Mouse (Mus musculus) lung, adult 2 months (tissue): ENCODE results near the gene Drd2. TPM values are rescaled to one million over a fixed set of nuclear protein-coding genes. Genes with fewer than 3 reads are reported as not detected.

Experiments
- DNase-seq: peaks from one replicate; pipeline ENCODE4 v3.0.0; 2022
- H3K4me1 ChIP-seq: fragments of 200-500 bp; 2 replicates; pipeline ENCODE4 v1.6.1; 2011; ENCODE audit warnings: low read length; ENCODE audit not compliant: control insufficient read depth, insufficient read depth
- H3K4me3 ChIP-seq: fragments of 200-500 bp; replicated peaks from 2 replicates; pipeline ENCODE3; 2011; ENCODE audit warnings: low read depth, mild to moderate bottlenecking, control low read depth, low read length; ENCODE audit errors: extremely low read depth
- CTCF ChIP-seq: fragments of 200-500 bp; IDR thresholded peaks from 2 replicates; pipeline ENCODE4 v1.5.1; 2011; ENCODE audit warnings: mild to moderate bottlenecking, low read length, control low read depth; ENCODE audit not compliant: insufficient read depth
- POLR2A ChIP-seq: fragments of 200-500 bp; IDR thresholded peaks from 2 replicates; pipeline ENCODE4 v1.6.1; 2011; ENCODE audit warnings: low read depth, mild to moderate bottlenecking, control low read depth, low read length, borderline replicate concordance; ENCODE audit errors: extremely low read depth
- WGBS: fragments of 180-500 bp; shearing (Covaris S2); methylation state at CpG from one replicate; pipeline ENCODE4 v1.1.7; 2018; 5-methylcytosine and 5-hydroxymethylcytosine counted together
- polyA plus RNA-seq: library from polyadenylated mRNA; depleted of rRNA; stranded (reverse); fragments of >200 nt; gene quantifications from 2 replicates; pipeline ENCODE4 v1.2.3, GENCODE M21; 2012

Gene Drd2
- polyA plus RNA-seq, 1 experiment = 0.12 TPM

DNA sequence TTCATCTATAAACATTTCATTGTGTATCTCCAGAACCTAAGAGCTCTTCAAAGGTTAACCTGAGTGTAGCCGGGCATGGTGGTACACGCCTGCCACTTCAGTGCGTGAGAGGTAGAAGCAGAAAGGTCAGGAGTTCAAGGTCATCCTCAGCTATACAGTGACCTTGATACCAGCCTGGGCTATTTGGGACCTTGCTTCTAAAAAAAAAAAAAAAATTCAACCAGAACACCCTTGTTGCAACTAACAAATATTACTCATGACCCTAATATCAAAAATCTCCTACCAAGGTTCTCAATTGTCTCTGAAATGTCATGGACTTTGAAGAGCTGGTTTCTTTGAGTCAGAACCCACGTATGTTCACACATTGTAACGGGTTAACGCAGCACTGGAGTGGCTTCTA is 44.4 kb downstream of the Drd2 start:
- Histone ChIP-seq H3K4me3 (no peak overlapping the region), H3K4me1 (no peaks in the 10 kb centered on the region; the same call in 1 of the 2 replicates)
- DNase-seq = no peak
- WGBS = 57% methylated on average over 6 of the region's 6 CpGs
- no peak for TF ChIP-seq CTCF
- no peak for TF ChIP-seq POLR2A

DNA sequence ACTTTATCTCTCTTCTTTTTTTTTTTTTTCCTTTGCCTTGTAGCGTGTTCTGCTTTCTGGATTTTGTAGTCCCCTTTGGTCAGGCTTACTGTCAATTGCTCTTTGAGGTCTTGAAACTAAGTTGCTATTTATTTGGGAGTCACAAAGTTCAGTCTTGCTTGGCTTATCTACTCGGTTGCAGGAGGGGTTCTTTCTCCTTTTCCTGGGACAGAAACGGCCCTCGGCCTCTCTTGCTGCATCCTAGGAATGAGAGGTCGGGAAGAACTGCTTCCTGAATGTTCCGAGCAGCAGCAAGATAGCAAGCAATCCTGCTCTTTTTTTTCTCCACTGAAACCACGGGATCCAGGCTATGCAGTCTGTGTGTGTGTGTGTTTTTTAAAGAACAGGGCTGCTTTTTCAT is 44.9 kb downstream of the Drd2 start:
- TF ChIP-seq CTCF (no peak), POLR2A (no peak)
- 13% methylated on average over 7 of the region's 7 CpGs for WGBS
- Histone ChIP-seq H3K4me1 (no peaks in the 10 kb centered on the region; the same call in 1 of the 2 replicates), H3K4me3 (no peak overlapping the region)
- DNase-seq = no peak

DNA sequence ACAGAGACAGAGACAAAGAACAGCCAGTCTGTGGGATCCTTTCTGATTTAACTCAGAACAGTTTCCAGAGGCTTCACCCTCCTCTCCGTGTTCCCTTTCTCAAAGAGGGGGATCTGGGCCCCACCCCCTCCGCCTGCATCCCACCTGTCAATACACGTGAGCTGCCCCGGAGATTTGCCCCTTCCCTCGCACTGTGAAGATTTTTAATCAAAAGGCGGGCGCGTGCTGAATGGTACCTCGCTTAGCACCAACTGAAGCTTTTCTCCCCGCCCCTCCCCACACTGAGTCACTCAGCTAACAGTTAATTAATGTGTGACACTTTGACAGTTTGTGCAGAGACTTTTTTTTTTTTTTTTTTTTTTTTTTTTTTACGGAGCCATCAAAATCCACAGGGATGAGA is 45.7 kb downstream of the Drd2 start:
- no peak for TF ChIP-seq POLR2A
- TF ChIP-seq CTCF = no peak
- Histone ChIP-seq H3K4me3 (no peak overlapping the region), H3K4me1 (no peaks in the 10 kb centered on the region; the same call in 1 of the 2 replicates)
- DNase-seq = no peak
- 23% methylated on average over 11 of the region's 11 CpGs for WGBS

DNA sequence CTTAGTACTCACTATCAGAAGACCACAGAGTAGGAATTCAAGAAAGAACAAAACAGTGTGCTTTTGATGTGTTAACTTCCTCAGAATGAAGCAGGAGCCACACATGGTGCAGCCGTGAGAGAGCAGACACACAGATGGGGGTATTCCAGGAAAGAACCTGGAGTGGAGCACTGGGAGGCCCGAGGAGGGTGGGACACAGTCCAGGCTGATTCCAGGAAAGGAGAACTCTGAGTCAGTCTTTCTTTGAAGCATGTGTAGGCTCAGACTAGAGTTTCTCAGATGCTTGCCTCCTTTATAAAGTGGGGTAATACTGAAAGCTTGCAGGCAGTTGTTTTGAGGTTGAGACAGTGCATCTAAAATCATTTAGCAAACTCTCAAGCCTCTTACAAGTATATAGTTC is 51.8 kb downstream of the Drd2 start:
- 35% methylated on average over 2 of the region's 2 CpGs for WGBS
- TF ChIP-seq POLR2A = no peak
- TF ChIP-seq CTCF = no peak
- H3K4me1 ChIP-seq = no peaks in the 10 kb centered on the region
- H3K4me3 ChIP-seq = no peak overlapping the region
- no peak for DNase-seq

DNA sequence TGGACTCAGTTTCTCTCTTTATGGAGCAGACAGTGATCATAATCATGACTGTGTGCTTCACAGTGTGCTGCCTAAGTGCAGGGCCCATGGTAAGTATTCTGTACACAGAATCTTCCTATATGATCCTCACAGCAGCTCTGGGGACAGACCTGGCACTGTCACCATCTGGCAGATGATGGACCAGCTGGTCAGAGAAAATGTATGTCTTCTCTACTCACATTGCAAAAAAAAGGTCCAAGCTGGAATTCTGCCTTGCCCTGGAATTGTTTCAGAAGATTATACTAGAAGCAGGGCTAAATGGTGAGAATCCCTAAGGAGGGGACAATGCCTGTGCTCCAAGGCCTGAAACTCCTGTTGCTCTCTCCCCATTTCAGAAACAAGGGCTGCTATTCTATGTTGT is 55.6 kb downstream of the Drd2 start:
- TF ChIP-seq POLR2A = no peak
- TF ChIP-seq CTCF = no peak
- H3K4me1 ChIP-seq = no peaks in the 10 kb centered on the region
- no peak for DNase-seq
- H3K4me3 ChIP-seq = no peak overlapping the region

DNA sequence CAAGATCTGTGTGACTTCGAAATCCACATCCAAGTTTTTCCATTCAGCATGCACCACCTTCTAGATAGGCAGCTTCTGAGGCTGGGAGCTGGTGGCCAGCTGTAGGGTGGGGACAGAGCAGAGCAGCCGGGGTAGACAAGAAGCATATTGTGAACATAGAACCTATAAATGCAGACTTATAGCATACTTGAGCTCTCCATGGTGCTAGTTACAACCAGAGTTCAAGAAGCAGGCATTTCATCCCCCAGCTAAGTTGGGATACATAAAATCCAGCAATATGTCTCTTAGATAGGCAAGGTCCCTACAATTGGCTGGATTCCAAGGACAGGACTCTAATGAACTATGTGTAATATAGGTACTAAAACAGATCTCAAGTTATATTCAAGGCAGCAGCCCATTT is 63.3 kb downstream of the Drd2 start:
- H3K4me3 ChIP-seq = no peak overlapping the region
- DNase-seq = no peak
- TF ChIP-seq POLR2A (no peak), CTCF (no peak)
- 52% methylated on average over 2 of the region's 2 CpGs for WGBS
- H3K4me1 ChIP-seq = no peaks in the 10 kb centered on the region

DNA sequence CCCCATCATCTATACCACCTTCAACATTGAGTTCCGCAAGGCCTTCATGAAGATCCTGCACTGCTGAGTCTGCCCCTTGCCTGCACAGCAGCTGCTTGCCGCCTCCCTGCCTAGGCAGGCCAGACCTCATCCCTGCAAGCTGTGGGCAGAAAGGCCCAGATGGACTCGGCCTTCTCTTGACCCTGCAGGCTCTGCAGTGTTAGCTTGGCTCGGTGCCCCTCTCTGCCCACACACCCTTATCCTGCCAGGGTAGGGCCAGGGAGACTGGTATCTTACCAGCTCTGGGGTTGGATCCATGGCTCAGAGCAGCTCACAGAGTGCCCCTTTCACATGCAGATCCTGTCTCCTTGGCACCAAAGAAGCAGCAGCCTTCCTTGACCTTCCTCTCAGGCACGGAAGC is 66.6 kb downstream of the Drd2 start:
- TF ChIP-seq CTCF (no peak), POLR2A (no peak)
- DNase-seq = no peak
- Histone ChIP-seq H3K4me3 (no peak overlapping the region), H3K4me1 (no peaks in the 10 kb centered on the region)
- WGBS = 85% methylated on average over 5 of the region's 5 CpGs

DNA sequence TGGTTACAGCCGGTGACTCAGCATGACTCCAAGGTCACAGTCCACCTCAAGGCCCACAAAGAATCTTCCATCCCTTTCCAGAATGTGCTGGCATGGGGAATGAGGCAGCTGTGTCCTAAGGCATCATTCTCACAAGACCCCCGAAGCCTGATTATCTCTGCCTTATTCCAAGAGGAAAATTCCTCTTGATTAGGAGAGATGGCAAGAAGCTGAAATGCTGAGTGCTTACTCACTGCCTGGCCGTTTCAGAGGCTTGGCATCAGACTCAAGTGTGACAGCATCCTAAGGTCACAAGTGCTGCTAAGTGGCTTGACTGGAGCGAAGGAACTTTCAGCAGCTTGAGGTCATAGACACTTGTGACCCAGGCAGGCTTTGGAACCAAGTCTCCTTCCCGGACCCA is 70.2 kb downstream of the Drd2 start:
- no peak overlapping the region for H3K4me3 ChIP-seq
- 54% methylated on average over 5 of the region's 5 CpGs for WGBS
- DNase-seq = no peak
- TF ChIP-seq POLR2A (no peak), CTCF (no peak)
- H3K4me1 ChIP-seq = no peaks in the 10 kb centered on the region

DNA sequence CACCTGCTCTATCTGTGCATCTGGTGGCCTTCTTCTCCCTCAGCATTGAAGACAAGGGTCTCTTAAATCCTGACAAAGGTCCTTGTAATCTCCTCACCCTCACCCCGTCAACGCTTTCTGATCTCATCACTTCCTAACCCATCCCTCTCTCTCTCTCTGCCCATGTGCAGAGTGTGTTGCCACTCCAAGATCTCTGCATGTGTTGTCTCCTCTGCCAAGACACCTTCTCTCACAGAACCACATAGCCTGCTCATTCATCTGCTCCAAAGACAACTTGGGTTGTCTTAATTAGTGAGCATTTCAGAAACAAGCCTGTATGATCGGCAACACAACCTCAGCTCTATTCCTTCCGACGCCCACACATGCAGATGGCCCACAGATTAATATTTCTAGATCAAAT is 83.4 kb downstream of the Drd2 start:
- Histone ChIP-seq H3K4me3 (no peak overlapping the region), H3K4me1 (no peaks in the 10 kb centered on the region)
- TF ChIP-seq POLR2A = no peak
- no peak for TF ChIP-seq CTCF
- DNase-seq = no peak
- WGBS = 88% methylated on average over 5 of the region's 5 CpGs

DNA sequence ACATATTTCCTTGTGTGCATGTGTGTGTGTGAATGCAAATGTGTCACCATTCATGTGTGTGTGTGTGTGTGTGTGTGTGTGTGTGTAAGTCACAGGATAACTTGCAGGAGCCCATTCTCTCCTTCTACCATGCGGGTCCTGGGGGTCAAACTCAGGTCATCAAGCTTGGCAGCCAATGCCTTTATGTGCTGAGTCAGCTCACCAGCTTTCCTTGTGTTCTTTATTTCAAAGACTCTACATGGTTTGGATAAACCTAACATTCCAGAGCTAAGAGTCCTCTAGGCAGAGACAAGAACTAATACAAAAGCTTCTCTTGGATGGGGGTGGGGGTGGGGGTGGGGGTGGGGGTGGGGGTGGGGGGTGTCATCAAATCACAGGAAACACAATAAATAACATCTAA is 85.2 kb downstream of the Drd2 start:
- WGBS = 56% methylated on average over 1 of the region's 1 CpGs
- no peak for DNase-seq
- H3K4me1 ChIP-seq = no peaks in the 10 kb centered on the region
- TF ChIP-seq POLR2A = no peak
- no peak for TF ChIP-seq CTCF
- H3K4me3 ChIP-seq = no peak overlapping the region

DNA sequence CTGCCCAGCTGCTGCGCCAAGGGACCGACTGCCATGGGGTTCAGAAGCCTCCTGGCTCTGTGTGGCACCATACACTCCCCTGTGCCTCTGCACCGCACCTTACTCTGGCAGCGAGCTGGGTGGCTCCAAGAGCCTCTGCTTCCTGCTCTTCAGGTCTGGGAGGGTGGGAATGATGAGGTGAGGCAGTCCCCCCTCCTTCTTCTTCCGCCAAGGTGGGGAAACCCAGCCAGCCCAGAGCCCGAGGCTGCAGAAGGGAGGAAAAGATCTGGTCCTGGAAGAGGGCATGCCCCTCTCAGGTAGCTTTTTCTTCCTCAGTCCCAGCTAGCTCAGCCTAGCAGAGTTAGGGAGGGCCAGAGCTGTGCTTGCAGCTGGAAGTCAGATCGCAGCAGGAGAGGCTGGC is 86.5 kb downstream of the Drd2 start, which contains the start of gene Ankk1:
Ankk1 (minus strand) TSS at position 101 of the 400 bp plus-strand sequence.
- Histone ChIP-seq H3K4me1 (no peaks in the 10 kb centered on the region), H3K4me3 (no peak within 1 kb of the TSS)
- 63% methylated on average over 7 of the region's 7 CpGs for WGBS
- no peak for DNase-seq
- TF ChIP-seq CTCF = no peak
- TF ChIP-seq POLR2A = no peak

DNA sequence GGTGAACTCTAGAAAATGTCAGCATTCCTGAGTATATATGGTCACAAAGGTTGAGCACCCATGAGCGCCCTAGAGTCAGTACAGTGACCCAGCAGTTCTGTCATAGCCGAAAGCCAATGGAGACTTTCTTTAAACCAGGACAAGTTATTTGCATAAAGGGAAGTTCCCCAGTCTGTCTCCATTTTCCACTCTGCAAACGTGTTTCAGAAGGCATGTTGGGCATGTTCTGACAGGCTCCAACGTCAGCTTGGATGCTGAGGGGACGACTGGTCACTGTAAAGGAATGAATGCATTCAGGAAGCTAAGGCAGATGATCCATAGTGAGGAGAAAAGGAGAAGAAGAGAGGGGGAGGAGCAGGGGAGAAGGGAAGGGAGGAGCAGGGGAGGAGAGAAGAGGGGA is 87.1 kb downstream of the Drd2 start:
- H3K4me1 ChIP-seq = no peaks in the 10 kb centered on the region
- WGBS = 57% methylated on average over 5 of the region's 5 CpGs
- TF ChIP-seq POLR2A (no peak), CTCF (no peak)
- no peak overlapping the region for H3K4me3 ChIP-seq
- DNase-seq = no peak
